Mouse (Mus musculus) central nervous system, embryonic 14 days (tissue): Measurements from ENCODE around the gene Trib3. TPM values are rescaled to one million over a fixed set of nuclear protein-coding genes. Genes with fewer than 3 reads are reported as not detected.

Experiments
- polyA plus RNA-seq: library from polyadenylated mRNA; depleted of rRNA; stranded (reverse); fragments of >200 nt; gene quantifications from 2 replicates; pipeline ENCODE4 v1.2.3, GENCODE M21; 2012; rRNA removed

The Trib3 gene
- 0.37 and 0.63 TPM in 2 replicates for polyA plus RNA-seq

DNA sequence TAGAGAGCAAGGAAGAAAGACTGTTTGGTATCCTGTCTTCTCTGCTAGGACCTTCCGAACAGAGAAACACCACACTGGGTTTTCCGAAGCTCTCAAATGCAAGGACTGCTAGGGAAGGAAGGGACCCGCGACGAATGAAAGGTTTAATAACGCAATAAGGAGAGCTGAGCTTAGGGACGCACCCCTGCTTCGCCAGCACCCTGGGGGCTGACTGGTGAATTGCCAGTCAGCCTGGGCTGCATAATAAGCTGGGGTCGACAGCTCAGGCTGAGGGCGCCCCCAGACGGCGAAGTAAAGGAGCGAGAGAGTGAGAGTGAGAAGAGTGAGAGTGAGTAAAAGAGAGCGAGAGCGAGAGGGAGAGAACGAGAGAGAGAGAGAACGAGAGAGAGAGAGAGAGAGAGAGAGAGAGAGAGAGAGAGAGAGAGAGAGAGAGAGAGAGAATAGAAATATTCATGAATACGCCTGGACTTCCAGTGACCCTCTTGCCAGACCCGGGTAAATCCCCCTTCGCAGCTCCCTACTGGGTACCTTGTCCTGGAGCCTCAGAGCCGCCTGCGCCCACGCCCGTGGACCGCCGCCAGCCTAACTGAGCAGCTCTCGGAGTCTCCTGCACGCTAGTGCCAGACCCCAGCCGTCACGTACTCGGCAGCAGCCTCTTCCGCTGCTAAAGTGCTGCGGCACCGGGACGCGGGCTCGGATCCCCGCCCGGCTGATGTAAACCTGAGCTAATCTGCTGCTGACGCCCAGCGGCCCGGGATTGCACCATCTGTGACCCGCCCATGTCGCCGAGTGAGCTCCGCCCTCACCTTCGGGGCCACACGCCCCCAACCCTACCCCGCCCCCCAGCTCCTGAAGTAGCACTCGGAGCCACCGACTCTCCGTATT, at the start of gene Trib3:
Gene Trib3 (minus strand): TSS at position 704 of the 885 bp plus-strand sequence.

DNA sequence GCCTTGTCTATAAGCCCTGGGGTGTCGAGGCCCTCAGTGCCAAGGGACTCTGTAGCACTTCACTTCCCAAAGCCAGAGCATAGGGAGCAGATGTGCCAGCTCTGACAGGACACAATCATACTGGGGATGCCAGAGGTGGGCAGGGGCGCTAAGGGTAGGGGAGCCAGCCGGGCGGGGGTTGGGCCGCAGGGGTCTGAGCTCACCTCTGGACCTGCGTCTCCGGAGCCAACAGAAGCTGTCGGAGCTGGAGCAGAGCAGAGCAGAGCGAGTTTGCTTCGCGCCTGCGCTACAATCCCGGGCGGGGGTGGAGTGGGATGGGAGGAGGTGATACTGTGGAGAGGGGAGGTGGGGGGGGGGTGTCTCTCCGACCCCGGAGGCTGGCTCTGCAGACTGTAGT, 32.5 kb upstream of the Trib3 start, which contains the start of gene Nrsn2:
Gene Nrsn2 (minus strand): TSS at position 294 of the 397 bp plus-strand sequence.

DNA sequence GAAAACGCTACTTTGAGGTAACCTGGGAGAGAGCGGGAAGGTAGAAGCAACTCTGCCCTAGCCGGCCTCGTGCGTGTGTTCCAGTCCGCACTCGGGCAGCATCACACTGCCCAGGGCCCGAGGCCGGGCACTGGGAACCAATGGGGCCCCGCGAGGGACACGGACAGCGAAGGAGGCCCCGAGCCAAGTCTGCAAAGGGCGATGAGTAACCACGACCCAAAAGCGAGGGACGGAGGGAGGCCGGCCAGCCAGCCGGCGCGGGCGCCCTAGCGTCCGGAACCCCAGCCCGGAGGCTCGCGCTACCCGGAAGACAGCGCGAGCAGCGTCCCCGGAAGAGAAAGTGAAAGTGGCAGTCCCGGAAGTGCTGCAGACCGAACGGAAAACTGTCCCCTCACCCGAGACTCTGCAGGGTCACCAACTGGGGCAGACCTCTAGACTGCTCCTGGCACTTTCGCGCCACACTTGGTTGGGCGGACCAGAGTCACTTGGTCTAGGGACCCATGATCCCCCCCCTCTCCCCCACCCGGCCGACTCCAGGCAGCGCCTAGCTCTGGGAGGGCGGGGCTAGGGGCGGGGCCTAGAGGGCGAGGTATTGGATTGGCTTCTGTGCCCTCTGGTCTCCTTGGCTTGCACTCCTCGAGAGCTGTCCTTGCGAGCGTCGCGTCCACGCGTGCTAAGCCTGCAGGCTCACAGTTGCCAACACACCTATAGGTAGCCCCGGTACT, 11.6 kb downstream of the Trib3 start, which contains the start of gene Rbck1:
Gene Rbck1 (minus strand): TSS at position 553 of the 725 bp plus-strand sequence.

DNA sequence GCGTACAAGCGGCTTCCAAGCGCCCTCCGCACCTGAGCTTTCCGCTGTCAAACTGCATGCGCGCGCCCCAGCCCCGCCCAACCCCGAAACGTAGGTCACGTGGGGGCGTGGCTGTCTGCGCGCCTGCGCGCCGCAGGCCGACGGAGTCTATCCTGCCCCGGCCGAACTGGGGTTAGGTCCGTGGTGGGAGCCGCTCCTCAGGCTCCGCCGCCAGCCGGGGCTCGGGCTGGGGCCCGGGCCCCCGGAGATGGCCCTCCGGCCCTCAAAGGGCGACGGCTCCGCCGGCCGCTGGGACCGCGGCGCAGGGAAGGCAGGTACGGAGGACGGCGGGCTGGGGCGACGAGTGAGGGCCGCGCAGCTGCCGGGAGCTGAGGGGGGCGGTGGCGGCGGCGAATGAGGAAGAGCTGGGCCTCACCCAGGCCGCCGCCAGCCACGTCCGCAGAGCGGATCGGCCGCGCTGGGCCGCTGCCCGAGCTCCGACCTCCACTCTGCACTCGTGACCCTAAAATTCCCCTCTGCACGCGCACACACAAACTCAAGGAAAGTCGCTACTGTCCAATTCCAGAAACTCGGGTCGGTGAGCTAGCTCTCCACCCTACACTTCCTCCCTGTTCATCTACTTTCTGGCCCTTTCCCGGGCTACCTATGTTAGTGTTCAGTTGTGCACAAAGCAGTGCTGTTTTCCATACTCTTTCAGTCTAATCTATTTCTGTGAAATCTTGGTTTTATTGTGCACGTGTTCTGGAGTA, 49.9 kb downstream of the Trib3 start, which contains the start of gene Tbc1d20:
Gene Tbc1d20 (plus strand): TSS at position 102 of the 749 bp plus-strand sequence.

Other genes with a start within 250 kb of the Trib3 start
- gene Srxn1, start 238.5 kb downstream of the Trib3 start, polyA plus RNA-seq, result 15.3 and 16.6 TPM in 2 replicates
- 2.0 and 3.6 TPM in 2 replicates for gene Tcf15, start 200.5 kb downstream of the Trib3 start, polyA plus RNA-seq
- 83.6 and 94.8 TPM in 2 replicates for gene Csnk2a1, start 117.2 kb downstream of the Trib3 start, polyA plus RNA-seq
- gene Tbc1d20, start 50.2 kb downstream of the Trib3 start, polyA plus RNA-seq, result 43.8 and 46.3 TPM in 2 replicates
- gene Rbck1, start 11.4 kb downstream of the Trib3 start, polyA plus RNA-seq, result 255 and 263 TPM in 2 replicates
- 21.5 and 24.8 TPM in 2 replicates for gene Nrsn2, start 32.6 kb upstream of the Trib3 start, polyA plus RNA-seq
- gene Sox12, start 54.0 kb upstream of the Trib3 start, polyA plus RNA-seq, result 84.0 and 84.5 TPM in 2 replicates
- gene Zcchc3, start 71.0 kb upstream of the Trib3 start, polyA plus RNA-seq, result 20.1 and 21.6 TPM in 2 replicates
- 2.2 and 2.6 TPM in 2 replicates for gene 6820408C15Rik, start 71.6 kb upstream of the Trib3 start, polyA plus RNA-seq
- gene Defb23, start 120.6 kb upstream of the Trib3 start, polyA plus RNA-seq, result not detected in 2 replicates
- 0.09 TPM in 1 of 2 replicates, not detected in the other for gene Defb20, start 133.0 kb upstream of the Trib3 start, polyA plus RNA-seq
- not detected in 2 replicates for gene Defb22, start 146.1 kb upstream of the Trib3 start, polyA plus RNA-seq
- gene Defb26, start 167.7 kb upstream of the Trib3 start, polyA plus RNA-seq, result not detected in 2 replicates
- not detected in 2 replicates for gene Defb28, start 174.2 kb upstream of the Trib3 start, polyA plus RNA-seq
- not detected in 2 replicates for gene Defb29, start 196.1 kb upstream of the Trib3 start, polyA plus RNA-seq
- gene Gm17416, start 225.3 kb upstream of the Trib3 start, polyA plus RNA-seq, result not detected in 2 replicates
- gene Defb21, start 228.7 kb upstream of the Trib3 start, polyA plus RNA-seq, result not detected in 2 replicates
- not detected in 2 replicates for gene Defb19, start 236.3 kb upstream of the Trib3 start, polyA plus RNA-seq